Mouse (Mus musculus) forebrain, embryonic 14.5 days (tissue): ENCODE measurements around the gene Trim8. TPM values are rescaled to one million over a fixed set of nuclear protein-coding genes. Genes with fewer than 3 reads are reported as not detected.
A peak's percentile ranks its signal among the peaks of the same experiment; 100 is the strongest.

Experiments
- ATAC-seq: fragments of 200-750 bp; cut with Nextera tagmentation; 2 replicates; pipeline ENCODE4 v1.8.0; 2017; ENCODE audit warnings: mild to moderate bottlenecking, moderate library complexity
- DNase-seq: peaks from one replicate; pipeline ENCODE4 v3.0.0-alpha.2; 2015; ENCODE audit warnings: low spot score
- H3K27ac ChIP-seq: fragments of 300-500 bp; sonication (generic); 2 replicates; pipeline ENCODE4 v1.5.1; 2014; ENCODE audit warnings: low read depth, mild to moderate bottlenecking, control low read depth, low read length, moderate library complexity
- H3K27me3 ChIP-seq: fragments of 300-500 bp; sonication (generic); replicated peaks from 2 replicates; pipeline ENCODE4 v1.6.1; 2014; ENCODE audit warnings: low read length, control low read depth, mixed read lengths; ENCODE audit not compliant: control insufficient read depth, insufficient read depth
- H3K36me3 ChIP-seq: fragments of 300-500 bp; sonication (generic); 2 replicates; pipeline ENCODE4 v1.6.1; 2014; ENCODE audit warnings: low read length, control low read depth; ENCODE audit not compliant: control insufficient read depth, insufficient read depth
- H3K4me1 ChIP-seq: fragments of 300-500 bp; sonication (generic); 2 replicates; pipeline ENCODE4 v1.6.1; 2014; ENCODE audit warnings: antibody characterized with exemption, low read length, control low read depth; ENCODE audit not compliant: control insufficient read depth, insufficient read depth
- H3K4me2 ChIP-seq: fragments of 300-500 bp; sonication (generic); 2 replicates; pipeline ENCODE4 v1.6.1; 2014; ENCODE audit warnings: mild to moderate bottlenecking, control low read depth, low read length
- H3K4me3 ChIP-seq: fragments of 300-500 bp; sonication (generic); 2 replicates; pipeline ENCODE4 v1.5.1; 2014; ENCODE audit warnings: low read depth, low read length, control low read depth
- H3K9ac ChIP-seq: fragments of 300-500 bp; sonication (generic); 2 replicates; pipeline ENCODE4 v1.6.1; 2014; ENCODE audit warnings: mild to moderate bottlenecking, low read length, control low read depth, moderate library complexity
- H3K9me3 ChIP-seq: fragments of 300-500 bp; sonication (generic); replicated peaks from 2 replicates; pipeline ENCODE4 v1.6.1; 2016; ENCODE audit warnings: low read length, control low read depth, mixed read lengths; ENCODE audit not compliant: control insufficient read depth
- WGBS: fragments of 180-500 bp; shearing (Covaris S2); extraction: QIAGEN DNeasy Blood & Tissue Kit; methylation state at CpG from one replicate; pipeline ENCODE4 v1.1.7; 2014; 5-methylcytosine and 5-hydroxymethylcytosine counted together
- polyA plus RNA-seq: library from polyadenylated mRNA; unstranded; fragments of >200 nt; fragmentation: Nextera tagmentation; extraction: Ambion mirVana; gene quantifications from 2 replicates; pipeline ENCODE4 v1.2.1, GENCODE M21; 2014

Gene Trim8
- polyA plus RNA-seq, 1 experiment from 2014 or later, result 23.0 TPM

DNA sequence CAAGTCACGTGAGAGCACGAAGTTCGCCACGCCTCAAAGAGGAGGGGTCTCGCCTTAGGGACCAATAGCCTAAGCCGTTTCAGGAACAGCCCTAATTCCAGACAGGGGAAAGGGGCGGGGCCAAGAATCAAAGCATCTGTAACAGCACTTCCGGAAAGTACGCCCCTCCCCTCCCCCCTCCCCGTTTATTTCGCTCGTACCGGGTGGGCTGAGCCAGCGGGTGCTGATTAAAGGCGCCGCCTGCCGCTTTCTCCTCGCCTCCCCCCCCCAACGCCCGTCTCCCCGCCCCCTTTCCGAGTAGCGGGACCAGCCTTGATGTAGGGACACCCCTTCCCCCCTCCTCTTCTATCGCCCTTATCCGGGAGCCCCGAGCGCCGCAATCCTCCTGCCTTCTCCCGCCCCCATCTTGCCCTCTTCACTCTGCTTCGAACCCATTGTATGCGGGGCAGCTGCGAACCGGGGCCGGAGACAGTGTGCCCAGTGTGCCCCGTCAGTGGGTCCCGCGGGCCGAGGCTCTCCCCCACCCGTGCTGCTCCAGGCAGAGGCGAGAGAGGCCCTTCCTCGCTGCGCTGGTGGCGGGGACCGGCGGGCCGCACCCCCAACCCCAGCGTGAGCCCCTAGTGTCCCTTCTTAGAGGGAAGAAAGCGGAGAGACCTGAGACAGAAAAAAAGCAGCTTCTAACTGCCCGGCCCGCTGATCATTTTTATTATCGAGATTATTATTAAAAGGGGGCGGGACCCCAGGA lies 1.5 kb upstream of the Trim8 start:
- ATAC-seq (peak; percentile 87), DNase-seq (peak; percentile 100)
- WGBS, result 0% methylated on average over 45 of the region's 52 CpGs
- Histone ChIP-seq H3K4me2 (peak overlapping the region; percentile 96), H3K9ac (peak overlapping the region; percentile 98), H3K4me3 (peak overlapping the region; percentile 96), H3K27me3 (no peaks in the 10 kb centered on the region), H3K4me1 (peaks cover 9% of the 10 kb centered on the region), H3K36me3 (peaks cover 3% of the 10 kb centered on the region; the same call in 1 of the 2 replicates), H3K9me3 (no peaks in the 10 kb centered on the region), H3K27ac (peak overlapping the region; percentile 100)

DNA sequence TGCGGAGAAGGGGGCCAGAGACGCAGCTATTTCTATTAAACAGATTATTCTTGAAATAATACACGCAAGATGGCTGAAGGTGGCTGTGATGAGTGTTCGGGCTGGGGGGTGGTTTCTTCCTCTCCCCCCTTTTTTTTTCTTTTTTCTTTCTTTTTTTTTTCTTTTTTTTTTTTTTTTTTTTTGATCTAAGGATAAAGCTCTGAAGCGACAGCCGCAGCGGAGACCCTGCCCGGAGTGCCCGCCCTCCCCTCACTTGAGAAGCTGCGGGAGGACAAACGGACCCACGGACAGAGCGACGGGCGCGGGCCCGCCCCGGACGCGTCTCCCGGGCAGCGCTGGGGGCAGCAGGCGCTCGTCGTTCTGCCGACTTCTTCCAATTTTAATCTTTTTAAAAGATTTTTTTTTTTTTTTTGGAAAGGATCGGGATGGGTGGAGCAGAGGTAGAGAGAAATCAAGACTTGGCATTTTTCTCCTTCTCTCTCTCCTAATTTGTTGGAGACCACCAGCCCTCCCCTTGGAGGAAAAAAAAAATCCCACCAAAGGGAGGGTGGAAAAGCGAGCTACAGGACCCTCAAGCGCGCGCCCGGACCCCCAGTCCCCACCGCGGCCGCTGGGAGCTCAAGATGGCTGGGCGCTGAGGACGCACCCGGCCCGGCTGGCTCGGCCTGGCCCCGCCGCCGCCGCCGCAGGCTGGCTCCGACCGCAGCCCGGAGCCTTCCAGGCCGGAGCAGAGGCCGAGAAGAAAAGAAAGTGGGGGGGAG lies 741 bp upstream of the Trim8 start:
- no peaks in the 10 kb centered on the region for H3K9me3 ChIP-seq
- H3K36me3 ChIP-seq, result peaks cover 9% of the 10 kb centered on the region; the same call in 1 of the 2 replicates
- DNase-seq (peak; percentile 88), ATAC-seq (peak; percentile 36)
- H3K4me3 ChIP-seq, result peak overlapping the region; percentile 96
- H3K9ac ChIP-seq, result peak overlapping the region; percentile 98
- peak overlapping the region; percentile 100 for H3K27ac ChIP-seq
- no peaks in the 10 kb centered on the region for H3K27me3 ChIP-seq
- H3K4me1 ChIP-seq, result peaks cover 16% of the 10 kb centered on the region
- WGBS, result under 1% methylated on average over 41 of the region's 50 CpGs
- peak overlapping the region; percentile 96 for H3K4me2 ChIP-seq

DNA sequence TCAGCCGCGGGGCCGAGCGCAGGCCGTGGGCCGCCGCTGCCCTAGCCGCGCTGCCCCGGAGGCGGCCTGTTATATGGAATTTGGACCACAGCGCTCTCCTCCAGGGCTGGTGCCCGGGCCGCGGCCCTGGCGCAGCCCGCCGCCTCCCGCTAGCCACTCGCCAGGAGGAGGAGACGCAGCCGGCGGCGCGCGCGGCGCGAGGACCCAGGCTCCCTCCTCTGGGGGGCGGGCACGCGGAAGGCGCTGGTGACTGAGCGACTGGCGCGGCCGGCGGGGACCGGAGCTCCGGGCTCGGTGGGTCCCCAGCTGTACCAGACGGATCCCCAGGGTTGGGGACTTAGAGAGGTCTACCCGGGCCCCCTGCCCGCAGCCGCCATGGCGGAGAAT lies 560 bp downstream of the Trim8 start:
- peaks cover 22% of the 10 kb centered on the region for H3K36me3 ChIP-seq
- H3K27me3 ChIP-seq, result no peaks in the 10 kb centered on the region
- peak overlapping the region; percentile 100 for H3K27ac ChIP-seq
- H3K4me3 ChIP-seq, result peak overlapping the region; percentile 96
- H3K9me3 ChIP-seq, result no peaks in the 10 kb centered on the region
- ATAC-seq, result no peak
- H3K4me2 ChIP-seq, result peak overlapping the region; percentile 96
- WGBS, result under 1% methylated on average over 36 of the region's 46 CpGs
- H3K4me1 ChIP-seq, result peaks cover 30% of the 10 kb centered on the region
- H3K9ac ChIP-seq, result peak overlapping the region; percentile 98
- peak; percentile 71 for DNase-seq

DNA sequence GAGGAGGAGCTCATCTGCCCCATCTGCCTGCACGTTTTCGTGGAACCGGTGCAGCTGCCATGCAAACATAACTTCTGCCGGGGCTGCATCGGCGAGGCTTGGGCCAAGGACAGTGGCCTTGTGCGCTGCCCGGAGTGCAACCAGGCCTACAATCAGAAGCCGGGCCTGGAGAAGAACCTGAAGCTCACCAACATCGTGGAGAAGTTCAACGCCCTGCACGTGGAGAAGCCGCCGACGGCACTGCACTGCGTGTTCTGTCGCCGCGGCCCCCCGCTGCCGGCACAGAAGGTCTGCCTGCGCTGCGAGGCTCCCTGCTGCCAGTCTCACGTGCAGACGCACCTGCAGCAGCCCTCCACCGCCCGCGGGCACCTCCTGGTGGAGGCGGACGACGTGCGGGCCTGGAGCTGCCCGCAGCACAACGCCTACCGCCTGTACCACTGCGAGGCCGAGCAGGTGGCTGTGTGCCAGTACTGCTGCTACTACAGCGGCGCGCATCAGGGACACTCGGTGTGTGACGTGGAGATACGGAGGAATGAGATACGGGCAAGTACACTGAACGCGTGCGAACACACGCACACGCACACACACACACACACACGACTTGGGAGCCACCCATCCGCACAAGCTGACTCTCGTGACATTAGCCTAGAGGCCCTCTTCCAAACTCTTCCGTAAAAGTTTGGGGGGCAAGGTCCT lies 1.1 kb downstream of the Trim8 start:
- 0% methylated on average over 53 of the region's 53 CpGs for WGBS
- H3K27me3 ChIP-seq, result no peaks in the 10 kb centered on the region
- peaks cover 26% of the 10 kb centered on the region for H3K36me3 ChIP-seq
- peaks cover 35% of the 10 kb centered on the region for H3K4me1 ChIP-seq
- no peaks in the 10 kb centered on the region for H3K9me3 ChIP-seq
- peak overlapping the region; percentile 96 for H3K4me2 ChIP-seq
- DNase-seq, result peak; percentile 84
- peak overlapping the region; percentile 96 for H3K4me3 ChIP-seq
- peak overlapping the region; percentile 98 for H3K9ac ChIP-seq
- peak overlapping the region; percentile 100 for H3K27ac ChIP-seq
- ATAC-seq, result peak; percentile 3; the same call in 1 of the 2 replicates

DNA sequence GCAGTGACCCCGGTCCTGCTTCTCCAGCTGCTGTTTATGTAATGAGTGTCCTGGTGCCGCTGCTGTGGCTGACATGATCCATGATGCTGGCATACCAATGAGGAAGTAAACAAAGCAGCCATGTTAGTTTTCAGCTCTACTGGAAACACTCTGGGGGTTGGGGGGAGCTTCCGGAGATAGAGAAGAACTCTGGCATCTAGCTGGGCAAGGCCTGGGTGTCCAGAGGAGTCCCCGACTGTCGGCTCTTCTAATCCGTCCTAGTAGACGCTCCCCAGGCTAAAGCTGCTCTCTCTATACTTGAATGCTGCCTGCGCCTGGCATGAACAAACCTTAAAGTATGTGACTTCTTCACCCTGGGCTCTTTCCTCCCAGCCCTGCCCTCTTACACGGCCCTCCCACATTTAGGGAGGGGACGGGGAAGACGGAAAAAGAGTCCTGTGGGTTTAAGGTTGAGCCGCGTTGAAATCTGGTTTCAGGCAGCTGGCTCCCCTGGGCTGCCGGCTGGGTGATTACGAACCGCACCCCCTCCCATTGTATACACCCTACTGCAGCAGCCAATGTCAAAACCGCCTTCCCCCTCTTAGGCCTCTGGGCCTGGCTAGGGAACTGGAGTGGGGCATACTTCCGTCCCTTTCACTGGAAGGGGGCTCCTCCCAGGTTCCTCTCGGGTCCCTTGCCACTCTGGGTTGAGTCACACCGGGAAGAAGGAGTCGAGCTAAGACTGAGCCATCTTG lies 2.0 kb downstream of the Trim8 start:
- DNase-seq, result peak; percentile 75
- Histone ChIP-seq H3K9me3 (no peaks in the 10 kb centered on the region), H3K9ac (peak overlapping the region; percentile 98), H3K4me3 (peak overlapping the region; percentile 96), H3K27ac (peak overlapping the region; percentile 100), H3K4me1 (peaks cover 44% of the 10 kb centered on the region), H3K4me2 (peak overlapping the region; percentile 96), H3K36me3 (peaks cover 34% of the 10 kb centered on the region), H3K27me3 (no peaks in the 10 kb centered on the region)
- WGBS, result 1% methylated on average over 21 of the region's 21 CpGs
- ATAC-seq, result no peak; the same call in 1 of the 2 replicates

DNA sequence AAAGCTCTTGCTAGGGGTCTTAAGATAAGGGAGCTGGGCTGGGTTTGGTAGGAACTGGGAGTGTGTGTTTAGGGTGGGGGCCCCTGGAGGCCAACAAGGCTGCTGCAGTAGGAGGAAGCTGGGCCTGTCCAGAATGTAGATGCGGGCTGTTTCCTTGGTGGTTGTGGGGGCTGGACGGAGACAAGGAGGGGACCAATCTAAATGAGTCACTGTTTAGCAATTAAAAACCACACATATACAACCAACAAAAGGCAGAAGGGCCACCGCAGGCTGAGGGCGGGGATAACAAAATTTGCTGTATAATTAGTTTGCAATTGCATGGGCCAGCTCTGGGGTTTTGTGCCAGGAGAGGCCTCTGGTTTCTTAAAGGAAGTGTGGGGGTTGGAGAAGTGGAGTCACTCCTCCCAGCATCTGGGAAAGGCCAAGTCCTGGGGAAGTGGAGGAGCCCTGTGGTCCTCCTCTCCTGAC lies 2.6 kb downstream of the Trim8 start:
- peak; percentile 60 for DNase-seq
- Histone ChIP-seq H3K27ac (peak overlapping the region; percentile 100), H3K4me3 (peak overlapping the region; percentile 96), H3K9me3 (no peaks in the 10 kb centered on the region), H3K4me2 (peak overlapping the region; percentile 96), H3K36me3 (peaks cover 40% of the 10 kb centered on the region), H3K27me3 (no peaks in the 10 kb centered on the region), H3K9ac (peak overlapping the region; percentile 98), H3K4me1 (peaks cover 50% of the 10 kb centered on the region)
- no peak for ATAC-seq
- 0% methylated on average over 4 of the region's 4 CpGs for WGBS

DNA sequence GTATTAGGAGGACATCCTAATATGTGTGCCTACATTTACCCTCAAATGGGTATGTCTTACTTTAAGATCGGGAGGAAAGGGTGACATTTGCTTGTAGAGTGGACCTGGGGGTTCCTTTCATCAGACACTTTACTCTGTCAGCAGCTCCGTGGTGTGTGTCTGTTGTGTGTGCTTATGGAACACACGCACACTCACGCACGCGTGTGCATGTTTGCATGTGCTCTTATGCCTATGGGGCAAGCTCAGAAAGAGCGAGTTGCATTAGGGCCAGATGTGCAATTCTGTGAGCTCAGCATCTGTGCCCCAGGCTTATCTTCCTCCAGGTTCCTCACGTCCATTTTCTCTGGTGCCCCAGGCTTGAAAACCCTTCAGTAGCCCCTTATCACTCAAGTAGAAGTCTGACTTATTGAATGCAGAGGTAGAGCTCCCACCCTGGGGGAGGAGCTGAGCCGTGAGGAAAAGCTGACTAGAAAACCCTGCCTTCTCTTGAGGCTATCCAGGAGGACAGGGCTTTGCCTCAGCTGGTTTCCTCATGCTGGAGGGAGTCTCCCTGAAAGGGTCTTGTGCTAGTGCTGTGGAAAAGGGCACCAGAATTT lies 3.4 kb downstream of the Trim8 start:
- Histone ChIP-seq H3K36me3 (peaks cover 48% of the 10 kb centered on the region), H3K27ac (no peak overlapping the region), H3K9me3 (no peaks in the 10 kb centered on the region), H3K4me2 (peak overlapping the region; percentile 96), H3K4me3 (peak overlapping the region; percentile 96), H3K4me1 (peaks cover 53% of the 10 kb centered on the region), H3K9ac (peak overlapping the region; percentile 98), H3K27me3 (no peaks in the 10 kb centered on the region)
- DNase-seq (no peak), ATAC-seq (no peak)
- 67% methylated on average over 9 of the region's 9 CpGs for WGBS
